Mouse (Mus musculus) intestine, embryonic 15.5 days (tissue): Measurements from ENCODE around the gene Scd4. TPM values are rescaled to one million over a fixed set of nuclear protein-coding genes. Genes with fewer than 3 reads are reported as not detected.
A peak's percentile ranks its signal among the peaks of the same experiment; 100 is the strongest.
"Not testable (repeated sequence)": the region's sequence is repeated elsewhere in the genome, so short reads cannot be mapped to it uniquely, and the experiment has no call there.

Experiments
- ATAC-seq: fragments of 200-750 bp; cut with Nextera tagmentation; 2 replicates; pipeline ENCODE4 v1.8.0; 2017; ENCODE audit warnings: moderate TSS enrichment, moderate library complexity
- H3K27ac ChIP-seq: fragments of 300-500 bp; sonication (generic); 2 replicates; pipeline ENCODE4 v1.5.1; 2015; ENCODE audit warnings: mild to moderate bottlenecking, inconsistent platforms
- H3K27me3 ChIP-seq: fragments of 300-500 bp; sonication (generic); replicated peaks from 2 replicates; pipeline ENCODE4 v1.6.1; 2015; ENCODE audit warnings: inconsistent platforms
- H3K36me3 ChIP-seq: fragments of 300-500 bp; sonication (generic); 2 replicates; pipeline ENCODE4 v1.6.1; 2015; ENCODE audit warnings: inconsistent platforms
- H3K4me1 ChIP-seq: fragments of 300-500 bp; sonication (generic); replicated peaks from 2 replicates; pipeline ENCODE4 v1.6.1; 2015; ENCODE audit warnings: inconsistent platforms
- H3K4me2 ChIP-seq: fragments of 300-500 bp; sonication (generic); replicated peaks from 2 replicates; pipeline ENCODE4 v1.6.1; 2015; ENCODE audit warnings: mild to moderate bottlenecking, inconsistent platforms
- H3K4me3 ChIP-seq: fragments of 300-500 bp; sonication (generic); replicated peaks from 2 replicates; pipeline ENCODE4 v1.5.1; 2015; ENCODE audit warnings: inconsistent platforms
- H3K9ac ChIP-seq: fragments of 300-500 bp; sonication (generic); 2 replicates; pipeline ENCODE4 v1.6.1; 2015; ENCODE audit warnings: inconsistent platforms
- H3K9me3 ChIP-seq: fragments of 300-500 bp; sonication (generic); 2 replicates; pipeline ENCODE4 v1.6.1; 2016; ENCODE audit warnings: inconsistent platforms
- WGBS: fragments of 180-500 bp; shearing (Covaris S2); methylation state at CpG from one replicate; pipeline ENCODE4 v1.1.7; 2015; 5-methylcytosine and 5-hydroxymethylcytosine counted together
- polyA plus RNA-seq: library from polyadenylated mRNA; unstranded; fragments of >200 nt; fragmentation: Nextera tagmentation; extraction: Ambion mirVana; gene quantifications from 2 replicates; pipeline ENCODE4 v1.2.1, GENCODE M21; 2015

The Scd4 gene
- polyA plus RNA-seq, 1 experiment from 2014 or later, result 0.10 TPM

DNA sequence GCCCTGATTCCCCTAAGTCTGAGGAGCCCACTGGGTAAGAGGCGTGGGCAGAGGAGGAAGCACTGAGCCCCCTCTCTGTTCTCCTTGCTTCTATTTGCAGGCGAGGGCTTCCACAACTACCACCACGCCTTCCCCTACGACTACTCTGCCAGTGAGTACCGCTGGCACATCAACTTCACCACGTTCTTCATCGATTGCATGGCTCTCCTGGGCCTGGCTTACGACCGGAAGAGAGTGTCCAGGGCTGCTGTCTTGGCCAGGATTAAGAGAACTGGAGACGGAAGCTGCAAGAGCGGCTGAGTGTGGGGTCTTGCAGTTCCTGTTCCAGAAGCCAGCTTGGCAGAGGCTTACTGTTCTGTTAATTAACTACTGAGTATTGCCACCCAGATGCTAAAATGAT is 30.0 kb upstream of the Scd4 start:
- Histone ChIP-seq H3K9ac (no peak overlapping the region), H3K4me1 (peaks cover 35% of the 10 kb centered on the region), H3K27me3 (no peaks in the 10 kb centered on the region), H3K4me3 (no peak overlapping the region), H3K4me2 (peak overlapping the region; percentile 17; the same call in 1 of the 2 replicates), H3K9me3 (no peaks in the 10 kb centered on the region), H3K27ac (0 out of 2 replicates have a peak overlapping the region, but pooled peaks have one; percentile 38), H3K36me3 (peaks cover 50% of the 10 kb centered on the region)
- WGBS, result 76% methylated on average over 11 of the region's 11 CpGs
- no peak for ATAC-seq

DNA sequence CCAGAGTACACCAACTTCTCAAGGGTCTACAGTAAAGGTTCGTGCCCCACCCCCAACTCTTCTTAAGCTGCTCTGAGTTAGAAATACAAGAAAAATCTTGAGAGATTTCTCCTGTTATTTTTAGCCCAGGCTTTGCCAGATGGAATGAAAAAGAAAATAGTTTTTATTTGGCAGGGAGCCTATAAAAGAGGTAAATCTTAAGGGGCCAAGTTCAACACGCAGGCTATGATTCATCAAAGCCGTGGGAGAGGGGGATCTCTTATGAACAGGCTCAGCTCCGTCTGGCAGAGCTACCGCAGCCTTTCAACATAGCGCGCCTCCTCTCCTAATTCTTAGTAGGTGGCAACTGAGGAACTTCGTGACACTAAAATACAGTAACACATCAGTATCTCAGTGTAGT is 29.4 kb upstream of the Scd4 start:
- 58% methylated on average over 8 of the region's 8 CpGs for WGBS
- no peak overlapping the region for H3K9ac ChIP-seq
- no peak overlapping the region for H3K4me3 ChIP-seq
- no peak overlapping the region for H3K4me2 ChIP-seq
- no peaks in the 10 kb centered on the region for H3K9me3 ChIP-seq
- peaks cover 50% of the 10 kb centered on the region for H3K36me3 ChIP-seq
- H3K4me1 ChIP-seq, result peaks cover 29% of the 10 kb centered on the region
- no peaks in the 10 kb centered on the region for H3K27me3 ChIP-seq
- no peak for ATAC-seq
- H3K27ac ChIP-seq, result no peak overlapping the region

DNA sequence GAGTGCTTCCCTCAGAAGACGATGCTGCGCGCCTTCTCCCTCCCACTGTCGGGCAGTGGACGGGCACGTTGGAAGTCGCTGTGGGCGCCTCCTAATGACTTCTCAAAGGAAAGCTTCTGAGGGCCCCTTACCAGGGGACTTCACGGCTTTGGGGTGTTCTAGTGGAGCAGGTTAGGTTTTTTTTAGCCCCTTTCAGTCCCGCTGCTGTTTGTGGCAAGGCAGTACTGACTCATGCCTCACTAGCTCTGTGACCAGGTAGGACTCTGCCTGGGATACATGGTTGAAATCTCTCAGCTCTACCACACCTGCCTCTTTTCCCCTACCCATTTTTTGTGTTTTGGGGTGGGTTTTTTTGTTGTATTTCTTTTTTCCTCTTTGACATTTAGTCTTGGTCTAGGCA is 28.5 kb upstream of the Scd4 start:
- no peak overlapping the region for H3K27ac ChIP-seq
- ATAC-seq, result no peak
- no peak overlapping the region for H3K4me3 ChIP-seq
- no peak overlapping the region for H3K4me2 ChIP-seq
- peaks cover 23% of the 10 kb centered on the region for H3K4me1 ChIP-seq
- H3K36me3 ChIP-seq, result peaks cover 48% of the 10 kb centered on the region
- H3K27me3 ChIP-seq, result no peaks in the 10 kb centered on the region
- 80% methylated on average over 10 of the region's 10 CpGs for WGBS
- no peaks in the 10 kb centered on the region for H3K9me3 ChIP-seq
- no peak overlapping the region for H3K9ac ChIP-seq

DNA sequence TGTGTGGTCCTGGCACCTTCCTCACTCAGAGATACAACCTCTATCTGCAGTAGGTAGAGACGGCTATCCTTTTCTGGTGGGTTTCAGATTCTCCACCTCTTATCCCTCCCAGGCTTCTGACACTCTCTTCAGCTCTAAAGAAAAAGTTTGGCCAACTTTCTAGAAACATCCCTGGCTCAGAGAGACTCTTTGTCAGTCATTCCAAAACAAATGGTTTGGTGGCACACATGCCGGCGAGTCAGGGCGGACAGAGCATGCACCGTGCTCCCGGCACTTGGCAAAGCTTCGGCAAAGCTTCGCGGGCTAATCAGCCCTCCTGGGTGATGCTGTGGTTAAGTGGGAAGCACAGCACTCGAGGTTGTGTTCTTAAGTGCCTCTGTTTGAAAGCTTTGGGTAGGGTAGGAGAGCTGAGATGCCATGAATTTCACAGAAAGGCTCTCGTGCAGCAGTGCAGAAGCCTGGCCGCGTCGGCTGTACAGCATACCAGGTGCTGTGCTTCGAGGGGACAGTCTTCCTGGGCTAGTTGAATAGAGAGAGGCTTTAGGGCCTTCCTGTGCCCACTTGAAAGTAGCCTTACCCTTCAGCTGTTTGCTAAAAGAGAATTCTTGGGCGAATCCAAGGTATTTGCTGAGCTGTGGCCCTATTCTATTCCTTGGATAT is 27.9 kb upstream of the Scd4 start:
- no peak overlapping the region for H3K4me2 ChIP-seq
- H3K36me3 ChIP-seq, result peaks cover 46% of the 10 kb centered on the region

DNA sequence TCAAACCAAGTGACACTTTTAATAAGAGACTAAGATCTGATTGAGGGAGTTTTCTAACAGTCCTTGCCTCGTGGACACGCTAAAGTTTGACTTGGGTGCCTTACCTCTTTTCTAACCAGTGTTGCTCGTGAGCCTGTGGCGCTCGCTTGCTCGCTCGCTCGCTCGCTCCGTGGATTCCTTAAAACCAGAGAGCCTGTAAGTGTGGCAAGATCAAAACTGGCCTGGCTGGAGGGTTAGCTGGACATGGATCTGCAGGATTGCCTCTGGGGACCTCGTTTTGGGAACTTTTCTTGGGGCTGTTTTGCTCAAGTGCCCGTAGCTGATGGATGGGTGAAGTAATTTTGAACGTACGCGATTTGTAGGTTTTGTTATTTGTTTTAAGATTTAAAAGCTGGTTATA is 27.2 kb upstream of the Scd4 start:
- Histone ChIP-seq H3K36me3 (peaks cover 41% of the 10 kb centered on the region), H3K9ac (no peak overlapping the region), H3K4me3 (no peak overlapping the region), H3K27me3 (no peaks in the 10 kb centered on the region), H3K27ac (no peak overlapping the region), H3K4me2 (no peak overlapping the region), H3K4me1 (peaks cover 16% of the 10 kb centered on the region), H3K9me3 (no peaks in the 10 kb centered on the region)
- WGBS, result 89% methylated on average over 15 of the region's 15 CpGs
- no peak for ATAC-seq

More for the DNA sequence above, 27.9 kb upstream of the Scd4 start:
- Histone ChIP-seq H3K4me1 (peaks cover 22% of the 10 kb centered on the region), H3K27me3 (no peaks in the 10 kb centered on the region), H3K9me3 (no peaks in the 10 kb centered on the region), H3K9ac (no peak overlapping the region), H3K4me3 (no peak overlapping the region), H3K27ac (no peak overlapping the region)
- no peak for ATAC-seq
- WGBS, result 89% methylated on average over 16 of the region's 16 CpGs

DNA sequence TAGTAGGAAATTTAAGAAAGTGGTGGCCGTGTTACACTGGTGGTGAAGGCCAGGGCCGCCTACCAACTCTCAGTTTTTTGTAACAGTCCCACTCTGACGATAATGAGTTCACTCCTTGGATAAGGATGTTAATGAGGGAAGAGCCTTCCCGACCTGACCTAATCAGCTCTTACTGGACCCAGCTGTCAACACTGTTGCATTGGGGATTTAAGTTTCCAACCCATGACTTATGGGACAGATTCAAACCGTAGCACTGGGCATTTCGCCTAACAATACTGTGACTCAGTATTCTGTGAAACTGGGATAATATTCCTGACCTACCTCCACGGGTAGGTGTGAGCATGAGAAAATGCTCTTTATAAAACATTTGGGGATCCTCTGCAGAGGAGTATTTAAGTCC is 26.7 kb upstream of the Scd4 start:
- Histone ChIP-seq H3K4me3 (no peak overlapping the region), H3K9ac (no peak overlapping the region), H3K36me3 (peaks cover 41% of the 10 kb centered on the region), H3K4me1 (peaks cover 14% of the 10 kb centered on the region), H3K27ac (no peak overlapping the region), H3K4me2 (no peak overlapping the region), H3K27me3 (no peaks in the 10 kb centered on the region), H3K9me3 (no peaks in the 10 kb centered on the region)
- ATAC-seq, result no peak
- WGBS, result 78% methylated on average over 7 of the region's 7 CpGs

DNA sequence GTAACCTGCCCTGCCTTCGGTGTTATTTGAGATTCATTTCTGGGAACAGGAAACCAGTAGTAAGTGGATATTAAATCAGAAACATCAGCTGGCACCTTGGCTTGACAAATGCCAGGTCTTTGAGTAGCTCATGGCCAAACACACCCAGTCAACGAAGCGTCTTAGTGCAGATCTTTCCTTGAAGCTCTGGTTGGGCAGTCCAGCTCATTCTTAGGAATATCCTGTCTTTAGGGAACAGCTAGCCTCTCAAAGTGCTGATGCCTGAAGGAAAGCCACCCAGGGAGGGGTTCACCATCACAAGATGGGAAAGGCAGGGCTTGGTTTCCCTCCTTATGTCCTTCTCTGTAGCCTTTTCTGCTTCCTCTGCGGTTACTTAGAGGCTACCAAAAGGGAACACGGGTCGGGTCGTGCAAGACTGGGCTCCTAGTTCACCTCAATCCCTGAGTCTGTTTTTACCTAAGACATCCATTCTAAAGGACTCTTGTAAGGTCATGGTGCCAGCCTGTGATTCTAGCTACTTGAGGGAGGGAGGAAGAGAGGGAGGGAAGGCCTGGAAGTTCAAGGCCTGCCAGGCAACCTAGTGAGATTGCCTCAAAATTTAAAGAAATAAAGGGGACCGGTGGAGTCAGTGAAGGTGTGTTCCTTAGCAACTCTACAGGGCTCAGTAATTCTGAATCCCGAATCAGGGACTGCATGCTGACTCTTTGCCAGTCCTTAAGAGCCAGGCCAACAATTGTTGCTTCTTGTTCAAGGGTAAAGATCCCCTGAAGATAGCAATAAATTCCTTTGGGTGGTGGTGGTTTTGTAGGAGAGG is 25.6 kb upstream of the Scd4 start:
- WGBS, result 80% methylated on average over 9 of the region's 9 CpGs
- Histone ChIP-seq H3K36me3 (peaks cover 36% of the 10 kb centered on the region), H3K27ac (no peak overlapping the region; the same call in 1 of the 2 replicates)

DNA sequence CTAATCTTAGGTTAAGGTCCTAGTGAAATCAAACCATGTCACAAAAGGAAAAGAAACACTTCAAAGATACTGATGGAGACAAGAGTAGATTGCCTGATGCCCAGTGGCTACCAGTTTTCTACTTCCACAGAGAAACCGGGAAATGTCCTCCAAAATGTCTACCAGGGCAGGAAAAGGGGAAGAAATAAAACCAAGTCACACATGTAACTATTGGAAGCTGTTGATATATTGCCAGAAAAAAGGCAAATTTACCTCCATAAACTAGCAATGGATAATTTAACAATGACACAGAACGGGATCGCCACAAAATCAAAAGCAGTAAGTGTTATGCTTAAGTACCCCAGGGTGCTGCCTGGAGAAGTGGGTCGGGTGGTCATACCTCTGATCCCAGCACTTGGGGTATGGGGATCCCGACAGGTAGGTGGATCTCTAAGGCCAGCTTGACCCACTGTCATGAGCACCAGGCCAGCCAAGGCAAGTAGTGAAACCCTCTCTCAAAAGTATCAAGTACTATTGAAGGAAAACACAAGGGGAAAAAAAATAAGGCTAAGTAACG is 24.9 kb upstream of the Scd4 start:
- 72% methylated on average over 6 of the region's 6 CpGs for WGBS
- peaks cover 34% of the 10 kb centered on the region for H3K36me3 ChIP-seq
- ATAC-seq, result no peak

More for the DNA sequence above, 25.6 kb upstream of the Scd4 start:
- H3K9ac ChIP-seq, result no peak overlapping the region
- no peak overlapping the region for H3K4me2 ChIP-seq
- peaks cover 19% of the 10 kb centered on the region; the same call in 1 of the 2 replicates for H3K4me1 ChIP-seq
- H3K9me3 ChIP-seq, result no peaks in the 10 kb centered on the region
- H3K27me3 ChIP-seq, result no peaks in the 10 kb centered on the region
- 0 out of 2 replicates have a peak, but pooled peaks have one; percentile 25 for ATAC-seq
- H3K4me3 ChIP-seq, result no peak overlapping the region

DNA sequence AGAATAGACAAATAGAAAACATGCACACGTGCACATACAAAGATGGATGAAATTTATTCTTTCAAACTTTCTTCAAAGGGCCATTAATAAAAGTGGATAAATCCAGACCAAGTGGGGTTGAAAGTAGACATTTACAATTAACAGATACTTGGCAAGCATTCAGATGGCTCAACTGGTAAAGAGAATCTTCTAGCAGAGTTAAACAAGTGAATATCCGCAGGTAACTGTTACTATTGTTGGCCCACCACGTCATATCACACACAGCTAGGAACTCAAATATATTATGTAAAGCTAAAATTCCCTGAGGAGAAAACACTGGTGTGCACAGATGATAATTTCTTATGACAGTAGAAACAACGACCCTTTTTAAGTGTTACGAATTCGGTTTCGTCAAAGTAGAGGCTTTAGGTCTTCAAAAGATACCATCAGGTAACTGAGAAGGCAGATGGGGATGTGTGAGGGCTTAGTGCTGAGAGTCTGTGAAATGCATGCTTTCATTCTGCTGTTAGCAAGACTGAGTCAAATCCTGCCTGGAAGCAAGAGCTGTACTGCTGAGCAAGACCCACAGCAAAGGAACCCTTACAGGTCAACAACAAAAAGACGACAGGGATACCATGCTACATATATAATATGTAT is 24.2 kb upstream of the Scd4 start:
- WGBS, result 78% methylated on average over 8 of the region's 8 CpGs
- Histone ChIP-seq H3K27ac (no peak overlapping the region), H3K4me2 (no peak overlapping the region), H3K36me3 (peaks cover 27% of the 10 kb centered on the region), H3K4me3 (no peak overlapping the region), H3K9me3 (no peaks in the 10 kb centered on the region), H3K4me1 (peaks cover 12% of the 10 kb centered on the region; the same call in 1 of the 2 replicates), H3K9ac (no peak overlapping the region), H3K27me3 (no peaks in the 10 kb centered on the region)
- ATAC-seq, result no peak

More for the DNA sequence above, 24.9 kb upstream of the Scd4 start:
- no peak overlapping the region for H3K4me2 ChIP-seq
- peaks cover 12% of the 10 kb centered on the region; the same call in 1 of the 2 replicates for H3K4me1 ChIP-seq
- H3K9ac ChIP-seq, result no peak overlapping the region
- no peaks in the 10 kb centered on the region for H3K27me3 ChIP-seq
- no peaks in the 10 kb centered on the region for H3K9me3 ChIP-seq
- no peak overlapping the region for H3K4me3 ChIP-seq
- no peak overlapping the region for H3K27ac ChIP-seq

DNA sequence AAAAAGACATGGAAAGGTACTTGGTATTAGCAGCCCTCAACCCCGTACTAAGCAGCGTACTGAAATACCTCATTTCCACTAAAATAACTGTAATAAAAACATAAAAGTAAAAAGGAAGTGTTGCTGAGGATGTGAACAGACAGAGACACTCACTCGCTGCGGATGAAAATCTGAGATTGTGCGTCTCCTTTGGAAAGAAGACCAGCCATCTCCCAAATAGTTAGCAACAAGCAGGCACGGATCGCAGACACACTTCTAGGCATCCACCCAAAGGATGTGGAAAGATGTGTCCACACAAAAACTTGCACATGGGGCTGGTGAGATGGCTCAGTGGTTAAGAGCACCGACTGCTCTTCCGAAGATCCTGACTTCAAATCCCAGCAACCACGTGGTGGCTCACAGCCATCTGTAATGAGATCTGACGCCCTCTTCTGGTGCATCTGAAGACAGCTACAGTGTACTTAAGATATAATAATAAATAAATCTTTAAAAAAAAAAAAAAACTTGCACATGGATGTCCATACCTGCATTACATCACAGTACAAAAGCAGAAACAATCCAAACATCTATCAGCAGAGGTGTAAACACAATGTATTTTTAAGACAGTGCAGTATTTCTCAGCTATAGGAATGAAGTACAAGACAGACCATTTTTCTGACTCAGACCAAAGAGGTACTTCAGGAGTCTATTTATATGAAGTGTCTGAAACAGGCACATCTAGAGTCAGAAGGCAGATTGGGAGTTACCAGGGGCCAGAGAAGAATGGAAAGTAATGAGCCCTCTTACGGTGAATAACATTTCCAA is 23.3 kb upstream of the Scd4 start:
- Histone ChIP-seq H3K27me3 (no peaks in the 10 kb centered on the region), H3K36me3 (peaks cover 24% of the 10 kb centered on the region), H3K9ac (no peak overlapping the region), H3K4me1 (peaks cover 17% of the 10 kb centered on the region), H3K9me3 (no peaks in the 10 kb centered on the region), H3K4me3 (no peak overlapping the region), H3K27ac (no peak overlapping the region), H3K4me2 (no peak overlapping the region)
- no peak for ATAC-seq
- 81% methylated on average over 12 of the region's 12 CpGs for WGBS

DNA sequence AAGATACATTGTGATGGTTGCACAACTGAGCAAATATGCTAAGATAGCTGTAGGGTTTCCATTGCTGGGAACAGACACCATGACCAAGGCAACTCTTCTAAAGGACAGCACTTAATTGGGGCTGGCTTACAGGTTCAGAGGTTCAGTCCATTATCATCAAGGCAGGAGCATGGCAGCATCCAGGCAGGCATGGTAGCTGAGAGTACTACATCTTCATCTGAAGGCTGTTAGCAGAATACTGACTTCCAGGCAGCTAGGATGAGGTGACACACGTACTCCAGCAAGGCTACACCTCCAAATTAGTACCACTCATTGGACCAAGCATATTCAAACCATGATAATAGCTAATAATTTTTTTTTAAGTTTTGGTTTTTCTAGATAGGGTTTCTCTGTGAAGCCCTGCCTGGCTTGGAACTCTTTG is 22.7 kb upstream of the Scd4 start:
- not testable (repeated sequence) for H3K4me2 ChIP-seq, ATAC-seq
- WGBS, result 88% methylated on average over 1 of the region's 1 CpGs

More for the DNA sequence above, 22.7 kb upstream of the Scd4 start:
- not testable (repeated sequence) for H3K9me3 ChIP-seq, H3K9ac ChIP-seq, H3K4me3 ChIP-seq, H3K27me3 ChIP-seq, H3K27ac ChIP-seq
- peaks cover 18% of the 10 kb centered on the region for H3K4me1 ChIP-seq
- peaks cover 19% of the 10 kb centered on the region for H3K36me3 ChIP-seq
